Mouse (Mus musculus): ENCODE results near the gene Arhgef2. TPM values are rescaled to one million over a fixed set of nuclear protein-coding genes. Genes with fewer than 3 reads are reported as not detected.
A peak's percentile ranks its signal among the peaks of the same experiment; 100 is the strongest.

The Arhgef2 gene
- polyA plus RNA-seq, 2 experiments, result 8.9 to 10.1 TPM

- Histone ChIP-seq H3K4me3 (ENCODE audit: insufficient read depth in 1 of 2, low read depth in 2 of 2, low read length in 2 of 2) (no peak overlapping the region), H3K27ac (no peak overlapping the region), H3K36me3 (replicated peaks; ENCODE audit: control insufficient read depth, insufficient read depth, low read depth) (no peaks in the 10 kb centered on the region), H3K27me3 (ENCODE audit: control insufficient read depth, insufficient read depth, low read length) (no peaks in the 10 kb centered on the region), H3K4me2 (ENCODE audit: low read depth) (no peak overlapping the region), H3K9ac (replicated peaks) (no peak overlapping the region), H3K9me3 (ENCODE audit: control insufficient read depth, low read length) (no peaks in the 10 kb centered on the region), H3K4me1 (replicated peaks; ENCODE audit: control insufficient read depth in 2 of 2, insufficient read depth in 2 of 2, low read length in 1 of 2) (peaks cover 11 to 18% of the 10 kb centered on the region in 2 experiments)
- ATAC-seq (ENCODE audit: insufficient read depth) (no peak), DNase-seq (ENCODE audit: low read depth in 3 of 3, low spot score in 3 of 3) (no peak)
- 52% methylated on average over 5 of the region's 5 CpGs for WGBS (ENCODE audit: insufficient replicate concordance)
- TF ChIP-seq CTCF (IDR thresholded peaks at IDR 0.05; ENCODE audit: low read depth), result no peak
- TF ChIP-seq EP300 (IDR thresholded peaks at IDR 0.05; ENCODE audit: low read depth), result no peak
These were observed 9.4 kb downstream of the Arhgef2 start for GRCm38 (mm10) chr3:88615117-88615516.

- Histone ChIP-seq H3K4me1 (replicated peaks; ENCODE audit: control insufficient read depth in 2 of 2, insufficient read depth in 2 of 2, low read length in 1 of 2) (peaks cover 13 to 24% of the 10 kb centered on the region in 2 experiments), H3K27me3 (ENCODE audit: control insufficient read depth, insufficient read depth, low read length) (no peaks in the 10 kb centered on the region), H3K27ac (no peak overlapping the region), H3K4me2 (ENCODE audit: low read depth) (no peak overlapping the region), H3K4me3 (ENCODE audit: insufficient read depth in 1 of 2, low read depth in 2 of 2, low read length in 2 of 2) (no peak overlapping the region), H3K36me3 (replicated peaks; ENCODE audit: control insufficient read depth, insufficient read depth, low read depth) (no peaks in the 10 kb centered on the region), H3K9me3 (ENCODE audit: control insufficient read depth, low read length) (no peaks in the 10 kb centered on the region), H3K9ac (replicated peaks) (no peak overlapping the region)
- no peak for DNase-seq (ENCODE audit: low read depth in 3 of 3, low spot score in 3 of 3)
- 63% methylated on average over 9 of the region's 9 CpGs for WGBS (ENCODE audit: insufficient replicate concordance)
- TF ChIP-seq CTCF (IDR thresholded peaks at IDR 0.05; ENCODE audit: low read depth), result no peak
- no peak for TF ChIP-seq EP300 (IDR thresholded peaks at IDR 0.05; ENCODE audit: low read depth)
- no peak for ATAC-seq (ENCODE audit: insufficient read depth)
These were observed 10.2 kb downstream of the Arhgef2 start for GRCm38 (mm10) chr3:88615902-88616391.

GRCm38 (mm10) chr3:88616951-88617500 lies 11.3 kb downstream of the Arhgef2 start:
- H3K9ac ChIP-seq (replicated peaks), result no peak overlapping the region
- H3K4me2 ChIP-seq (ENCODE audit: low read depth), result no peak overlapping the region
- H3K4me3 ChIP-seq (ENCODE audit: insufficient read depth in 1 of 2, low read depth in 2 of 2, low read length in 2 of 2), result no peak overlapping the region
- peaks cover 13 to 24% of the 10 kb centered on the region in 2 experiments for H3K4me1 ChIP-seq (replicated peaks; ENCODE audit: control insufficient read depth in 2 of 2, insufficient read depth in 2 of 2, low read length in 1 of 2)
- TF ChIP-seq CTCF (IDR thresholded peaks at IDR 0.05; ENCODE audit: low read depth), result no peak
- no peak for TF ChIP-seq EP300 (IDR thresholded peaks at IDR 0.05; ENCODE audit: low read depth)
- no peaks in the 10 kb centered on the region for H3K27me3 ChIP-seq (ENCODE audit: control insufficient read depth, insufficient read depth, low read length)
- H3K36me3 ChIP-seq (replicated peaks; ENCODE audit: control insufficient read depth, insufficient read depth, low read depth), result no peaks in the 10 kb centered on the region
- no peak overlapping the region for H3K27ac ChIP-seq
- no peaks in the 10 kb centered on the region for H3K9me3 ChIP-seq (ENCODE audit: control insufficient read depth, low read length)
- ATAC-seq (ENCODE audit: insufficient read depth) (no peak), DNase-seq (ENCODE audit: low read depth in 3 of 3, low spot score in 3 of 3) (no peak)
- WGBS (ENCODE audit: insufficient replicate concordance), result 56% methylated on average over 3 of the region's 3 CpGs

GRCm38 (mm10) chr3:88618074-88618871 lies 12.5 kb downstream of the Arhgef2 start:
- H3K9me3 ChIP-seq (ENCODE audit: control insufficient read depth, low read length), result no peaks in the 10 kb centered on the region
- DNase-seq (ENCODE audit: low read depth in 3 of 3, low spot score in 3 of 3) (no peak), ATAC-seq (ENCODE audit: insufficient read depth) (peak; percentile 14; the same call in 1 of the 2 replicates)
- H3K27ac ChIP-seq, result no peak overlapping the region
- 50% methylated on average over 8 of the region's 8 CpGs for WGBS (ENCODE audit: insufficient replicate concordance)
- H3K36me3 ChIP-seq (replicated peaks; ENCODE audit: control insufficient read depth, insufficient read depth, low read depth), result no peaks in the 10 kb centered on the region
- H3K4me2 ChIP-seq (ENCODE audit: low read depth), result no peak overlapping the region
- H3K9ac ChIP-seq (replicated peaks), result no peak overlapping the region
- H3K4me1 ChIP-seq (replicated peaks; ENCODE audit: control insufficient read depth in 2 of 2, insufficient read depth in 2 of 2, low read length in 1 of 2), result peaks cover 15 to 27% of the 10 kb centered on the region in 2 experiments
- no peaks in the 10 kb centered on the region for H3K27me3 ChIP-seq (ENCODE audit: control insufficient read depth, insufficient read depth, low read length)
- H3K4me3 ChIP-seq (ENCODE audit: insufficient read depth in 1 of 2, low read depth in 2 of 2, low read length in 2 of 2), result no peak overlapping the region
- TF ChIP-seq CTCF (IDR thresholded peaks at IDR 0.05; ENCODE audit: low read depth), result no peak
